Mouse (Mus musculus) small intestine, adult 2 months (tissue): ENCODE data around the gene Zfp30.

ENCODE experiments used
- CTCF ChIP-seq: fragments of 200-500 bp; IDR thresholded peaks from 2 replicates; pipeline ENCODE4 v1.5.1; 2012; ENCODE audit warnings: low read depth, mild to moderate bottlenecking, control low read depth, inconsistent platforms, low read length, moderate library complexity, mixed read lengths; ENCODE audit not compliant: insufficient replicate concordance, insufficient read length; ENCODE audit errors: extremely low read depth
- POLR2A ChIP-seq: fragments of 200-500 bp; IDR thresholded peaks from 2 replicates; pipeline ENCODE4 v1.6.1; 2012; ENCODE audit warnings: low read depth, mild to moderate bottlenecking, control low read depth, inconsistent platforms, low read length, moderate library complexity

GRCm38 (mm10) chr7:29807046-29807445 is 23.2 kb downstream of the Zfp30 start:
- no peak for TF ChIP-seq CTCF
- TF ChIP-seq POLR2A: no peak
